Mouse (Mus musculus) spleen, adult 18-20 months (tissue): Measurements from ENCODE around the gene Zfp507.
A peak's percentile ranks its signal among the peaks of the same experiment; 100 is the strongest.

Source experiments
- DNase-seq, 2 experiments: peaks; one replicate each; pipeline ENCODE4 v3.0.0; 2022; ENCODE audit warnings: mixed read lengths in 2 of 2

The Zfp507 gene

DNA sequence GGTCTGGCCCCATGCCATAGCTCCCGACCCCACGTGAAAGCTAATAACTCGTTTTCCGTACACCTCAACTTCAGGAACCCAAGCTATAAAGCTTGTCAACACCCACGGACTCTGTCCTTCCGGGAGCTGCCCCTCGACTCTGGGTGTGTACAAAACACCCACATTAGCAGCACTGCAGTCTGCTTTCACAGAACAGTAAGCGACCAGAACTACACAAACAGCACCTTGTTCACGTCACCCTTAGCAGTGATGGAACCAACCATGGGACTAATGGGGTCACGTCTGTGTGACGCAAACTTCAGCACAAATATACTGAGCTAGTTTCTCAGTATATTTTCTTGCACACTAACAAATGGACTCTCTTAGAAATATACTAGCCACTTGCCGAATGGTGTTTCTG lies 28.7 kb downstream of the Zfp507 start:
- no peak for DNase-seq

DNA sequence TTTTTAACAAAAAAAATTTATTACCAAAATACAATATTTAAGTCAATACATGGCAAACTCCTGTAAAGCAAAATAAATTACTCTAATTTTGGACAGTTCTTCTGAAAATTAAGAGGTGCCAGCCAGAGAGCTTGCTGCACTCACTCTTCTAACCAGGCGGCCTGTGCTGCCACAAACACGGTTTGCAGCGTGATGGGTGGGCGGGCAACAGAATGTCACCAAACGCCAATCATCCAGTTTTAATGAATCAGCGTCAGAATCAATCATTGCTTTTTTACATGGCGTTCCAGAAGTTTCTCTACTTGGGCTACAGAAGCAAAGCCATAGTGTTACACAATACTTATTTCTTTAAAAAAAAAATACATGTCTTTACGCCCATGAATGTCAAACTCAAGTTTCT lies 30.5 kb downstream of the Zfp507 start:
- no peak for DNase-seq

DNA sequence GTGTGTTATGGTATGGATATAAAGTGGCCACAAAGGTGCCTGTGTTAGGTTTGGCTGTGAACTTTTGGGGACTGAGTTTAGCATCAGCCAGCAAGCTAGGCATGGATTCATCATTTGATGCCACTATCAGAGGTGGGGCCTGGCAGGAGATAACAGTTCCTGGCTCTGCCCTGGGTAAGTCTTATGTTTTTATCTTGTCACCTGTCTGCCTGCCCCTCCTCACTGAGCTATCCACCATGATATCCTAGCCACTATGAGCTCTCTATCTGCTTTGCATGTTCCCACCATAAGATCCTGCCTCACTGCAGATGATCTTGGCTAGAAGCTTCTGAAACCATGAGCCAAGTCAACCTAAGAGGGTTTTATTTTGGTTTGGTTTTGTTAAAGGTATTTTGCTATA lies 31.7 kb downstream of the Zfp507 start:
- no peak for DNase-seq

DNA sequence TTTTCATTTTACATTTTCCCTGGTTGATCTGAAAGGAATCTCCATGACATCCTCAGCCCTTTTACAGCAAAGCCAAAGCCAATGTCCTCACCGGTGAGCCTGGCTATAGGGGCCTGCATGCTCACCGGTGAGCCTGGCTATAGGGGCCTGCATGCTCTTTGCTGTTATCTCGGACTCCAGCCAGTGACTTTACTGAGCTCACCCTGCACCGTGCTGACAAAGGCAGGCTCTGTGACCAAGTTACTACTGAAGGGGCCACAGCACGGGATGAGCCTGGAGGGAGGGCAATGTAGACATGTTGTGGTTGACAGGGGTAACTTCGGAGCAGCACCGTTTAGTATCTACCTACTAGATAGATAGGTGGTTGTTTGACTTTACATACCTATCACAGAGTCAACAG lies 32.7 kb downstream of the Zfp507 start:
- DNase-seq = no peak

DNA sequence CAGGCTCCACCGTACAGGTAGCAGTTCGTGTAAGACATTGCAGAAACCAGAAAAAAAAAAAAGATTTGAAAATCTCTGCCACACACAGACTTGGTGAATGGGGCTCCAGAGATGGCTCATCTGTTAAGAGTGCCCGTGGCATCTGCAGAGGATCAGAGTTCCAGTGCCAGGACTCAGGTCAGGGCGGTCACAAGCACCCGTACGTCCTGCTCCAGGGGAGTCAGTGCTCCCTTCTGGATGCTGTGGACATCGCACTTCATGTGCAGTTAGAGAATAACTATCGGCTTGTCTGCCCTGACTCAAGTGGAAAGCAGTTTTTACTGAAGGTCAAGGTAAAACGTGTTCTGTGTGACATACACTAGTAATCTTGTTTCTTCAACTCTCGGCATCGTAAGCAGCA lies 38.3 kb downstream of the Zfp507 start:
- no peak for DNase-seq

DNA sequence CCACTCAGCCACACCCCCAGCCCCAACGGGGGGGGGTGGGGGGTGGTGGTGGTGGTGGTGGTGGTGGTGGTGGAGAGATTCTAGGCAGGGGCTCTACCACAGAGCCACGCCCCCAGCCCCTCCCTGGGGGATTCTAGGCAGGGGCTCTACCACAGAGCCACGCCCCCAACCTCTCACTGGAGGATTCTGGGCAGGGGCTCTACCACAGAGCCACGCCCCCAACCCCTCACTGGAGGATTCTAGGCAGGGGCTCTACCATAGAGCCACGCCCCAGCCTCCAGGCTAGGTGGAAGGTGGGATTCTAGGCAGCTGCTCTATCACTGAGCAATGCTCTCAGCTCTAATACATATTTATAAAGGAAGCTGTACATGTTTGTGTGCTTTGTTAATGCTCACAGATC lies 41.0 kb downstream of the Zfp507 start:
- no peak for DNase-seq

DNA sequence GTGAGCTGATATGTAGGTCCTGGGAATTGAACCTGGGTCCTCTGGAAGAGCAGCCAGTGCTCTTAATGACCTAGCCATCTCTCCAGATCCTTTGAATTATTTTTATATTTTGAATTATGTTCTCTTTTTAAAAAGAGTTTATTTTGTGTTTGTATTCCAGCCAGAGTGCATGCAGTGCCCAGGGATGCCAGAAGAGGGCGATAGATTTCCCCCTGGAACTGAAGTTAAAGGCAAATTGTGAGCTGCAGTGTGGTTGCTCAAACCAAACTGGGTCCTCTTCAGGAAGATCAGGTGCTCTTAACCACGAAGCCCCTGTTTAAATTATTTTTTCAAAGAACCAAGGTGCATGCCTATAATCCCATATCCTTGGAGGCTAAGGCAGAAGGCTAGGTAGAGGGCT lies 43.2 kb downstream of the Zfp507 start:
- DNase-seq = peak in 1 of 2 experiments; percentile 16

DNA sequence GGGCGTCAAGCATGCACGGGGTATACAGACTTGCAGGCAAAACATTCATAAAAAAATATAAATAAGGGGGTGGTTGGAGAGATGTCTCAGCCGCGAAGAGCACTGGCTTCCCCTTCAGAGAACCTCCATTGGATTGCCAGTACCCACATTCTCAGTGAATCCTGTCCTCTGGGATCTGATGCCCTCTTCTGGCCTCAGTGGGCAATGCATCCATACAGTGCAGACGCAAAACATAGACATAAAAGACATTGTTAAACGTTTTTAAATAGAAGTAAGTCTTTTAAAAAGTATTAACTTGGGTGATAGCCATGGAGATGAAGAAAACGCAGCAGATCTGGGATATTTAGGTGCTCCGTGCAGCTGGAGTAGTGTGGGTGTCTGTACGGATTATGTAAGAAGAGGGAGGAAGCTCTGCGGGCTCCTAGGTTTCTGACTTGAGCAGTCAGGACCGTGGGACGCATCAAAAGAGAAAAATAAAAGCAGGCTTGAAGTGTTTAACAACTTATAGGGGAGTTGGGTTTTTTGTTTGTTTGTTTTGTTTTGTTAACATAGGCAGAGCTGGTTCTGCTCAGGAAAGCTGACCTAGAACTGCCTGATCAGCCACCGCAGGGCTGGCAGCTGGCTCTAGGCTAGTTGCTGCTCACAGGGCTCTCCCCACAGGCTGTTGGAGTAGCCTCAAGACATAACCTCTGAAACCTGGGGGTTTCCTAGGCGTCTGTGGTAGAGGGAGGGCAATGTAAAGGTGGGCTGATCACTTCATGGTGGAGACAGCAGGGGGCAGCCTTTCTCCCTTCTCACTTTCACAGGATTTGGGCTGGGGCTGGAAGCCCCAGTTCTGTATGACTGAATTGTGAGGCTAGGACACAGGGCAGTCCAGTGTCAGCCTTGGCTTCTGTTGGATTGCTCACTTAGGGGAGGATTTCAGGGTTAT lies 46.0 kb downstream of the Zfp507 start:
- DNase-seq = peak in 1 of 2 experiments; percentile 32

DNA sequence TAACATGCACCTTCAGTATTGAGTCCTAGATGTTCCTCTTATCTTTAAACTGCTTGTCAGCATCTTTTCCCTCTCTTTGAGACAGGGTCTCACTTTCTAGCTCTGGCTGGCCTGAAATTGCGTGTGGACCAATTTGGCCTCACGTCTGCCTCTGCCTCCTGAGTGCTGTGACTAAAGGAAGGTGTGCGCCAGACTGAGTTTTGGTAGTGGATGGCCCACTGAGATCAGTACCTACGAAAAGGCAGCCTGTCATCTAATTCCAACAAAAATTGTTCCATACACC lies 48.0 kb downstream of the Zfp507 start:
- no peak for DNase-seq

DNA sequence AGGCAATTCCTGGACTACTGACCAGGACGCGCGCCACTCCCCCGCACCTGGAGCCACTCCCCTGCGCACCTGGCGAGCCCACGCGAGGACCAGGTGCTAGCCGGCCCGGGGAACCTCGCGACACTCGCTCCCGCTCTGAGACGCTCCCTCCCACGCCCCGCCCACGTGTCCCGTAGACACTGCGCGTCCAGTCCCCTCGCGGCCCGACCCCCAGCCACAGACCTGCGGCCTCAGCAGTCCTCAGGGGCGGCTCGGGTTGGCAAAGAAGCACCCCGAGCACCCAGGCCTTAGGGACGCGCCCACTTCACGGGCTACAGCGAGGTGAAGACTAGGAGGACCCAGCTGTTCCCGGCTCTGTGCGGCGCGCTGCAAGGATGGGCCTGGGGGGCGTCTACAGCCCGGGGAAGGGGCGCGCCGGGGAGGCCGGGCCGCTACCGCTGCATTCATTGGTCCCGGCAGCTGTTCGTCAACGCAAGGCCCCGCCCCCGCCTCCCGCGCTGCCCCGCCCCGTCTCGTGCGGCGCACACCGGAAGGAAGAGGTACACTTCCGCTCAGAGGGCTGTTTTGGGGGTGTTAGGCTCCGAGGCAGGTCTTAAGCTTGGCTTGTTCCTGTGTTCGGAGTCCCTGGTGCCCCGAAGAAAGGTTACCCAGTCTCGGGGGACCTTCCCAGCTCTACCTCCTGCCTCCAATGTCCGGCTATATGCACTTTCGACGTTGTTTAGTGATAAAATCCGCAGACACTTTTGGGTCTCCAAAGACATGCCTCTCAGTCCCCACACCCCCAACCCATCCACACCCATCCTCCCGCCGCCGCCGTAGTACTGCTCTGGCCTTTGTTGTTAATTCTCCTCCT lies 48.5 kb downstream of the Zfp507 start, which contains the start of gene Dpy19l3:
Gene Dpy19l3, minus strand, starts transcription at position 422 of the 853 bp plus-strand sequence.
- DNase-seq = peak; percentile 88 to 91

DNA sequence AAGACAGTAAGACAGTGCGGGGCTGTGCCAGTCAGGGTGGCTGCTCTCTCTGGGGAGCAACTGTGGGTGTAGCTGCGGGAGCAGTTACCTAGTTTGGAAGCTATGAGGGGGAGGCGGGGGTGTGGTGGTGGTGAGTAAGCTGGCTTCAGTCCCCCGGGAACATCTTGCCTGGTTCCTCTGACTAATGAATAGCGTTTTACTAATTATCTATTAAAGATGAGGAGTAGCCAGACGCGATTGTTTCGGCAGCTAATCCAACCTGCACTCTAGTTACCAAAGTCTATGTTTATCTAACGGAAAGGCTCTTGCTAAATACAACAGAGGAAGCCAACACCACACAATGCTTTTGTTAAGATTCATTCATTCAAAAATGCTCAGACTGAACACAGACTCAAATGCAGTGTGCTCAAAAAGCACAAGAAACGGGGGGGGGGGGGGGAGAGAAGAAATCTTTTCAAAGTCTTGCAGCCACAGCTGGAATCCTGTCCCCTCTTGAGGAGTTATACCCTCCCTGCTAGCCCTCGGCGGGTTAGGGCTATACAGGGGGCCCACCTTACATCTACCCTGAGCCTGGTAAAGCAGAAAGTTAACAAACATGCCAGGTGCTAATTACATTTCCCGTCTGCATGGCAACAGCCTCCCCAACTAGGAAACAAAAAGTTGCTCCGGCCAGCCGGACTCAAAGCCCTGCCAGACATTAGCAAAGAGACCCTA lies 49.3 kb downstream of the Zfp507 start:
- no peak for DNase-seq

DNA sequence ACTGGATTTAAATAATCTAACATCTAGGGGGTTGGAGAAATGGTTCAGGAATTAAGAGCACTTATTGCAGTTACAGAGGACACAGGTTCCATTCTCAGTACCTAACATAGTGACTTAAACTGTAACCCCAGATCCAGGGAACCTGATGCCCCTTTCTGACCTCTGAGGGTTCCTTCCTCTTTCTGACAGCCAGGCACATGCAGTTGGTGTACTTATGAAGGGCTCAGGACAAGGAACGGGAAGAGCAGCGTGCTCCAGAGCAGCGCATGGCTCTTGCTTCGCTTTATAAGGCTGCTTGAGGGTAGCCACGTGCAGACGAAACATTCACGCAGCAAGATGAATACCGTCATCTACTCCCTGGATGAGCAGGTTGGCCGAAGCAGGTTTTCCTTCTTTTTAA lies 51.9 kb downstream of the Zfp507 start:
- no peak for DNase-seq

DNA sequence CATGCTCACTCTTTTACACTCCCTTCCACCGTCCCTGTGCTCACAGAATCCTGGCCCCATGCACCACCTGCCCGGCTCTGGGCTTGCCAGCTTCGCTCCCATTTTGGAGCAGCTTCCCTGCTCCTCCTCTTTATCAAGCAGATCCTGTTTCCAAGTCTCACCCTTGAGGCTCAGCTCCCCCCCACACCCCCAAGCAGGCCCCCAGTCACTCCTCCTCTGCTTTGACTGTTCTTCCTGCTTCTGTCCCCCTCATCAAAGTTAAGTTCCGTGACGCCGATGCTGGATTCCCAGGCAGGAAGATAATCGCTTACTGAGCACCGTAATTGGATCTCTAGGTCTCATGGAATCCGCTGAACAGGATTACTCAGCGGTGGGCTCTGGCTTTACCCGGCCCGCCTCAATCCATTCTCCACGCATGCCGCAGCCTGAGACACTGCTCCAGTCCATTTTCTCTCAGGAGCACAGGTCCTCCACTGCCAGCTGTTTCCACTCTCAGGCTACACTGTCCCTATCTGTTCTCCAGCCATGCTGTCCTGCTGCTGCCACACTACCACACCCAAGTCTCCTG lies 55.3 kb downstream of the Zfp507 start:
- no peak for DNase-seq

DNA sequence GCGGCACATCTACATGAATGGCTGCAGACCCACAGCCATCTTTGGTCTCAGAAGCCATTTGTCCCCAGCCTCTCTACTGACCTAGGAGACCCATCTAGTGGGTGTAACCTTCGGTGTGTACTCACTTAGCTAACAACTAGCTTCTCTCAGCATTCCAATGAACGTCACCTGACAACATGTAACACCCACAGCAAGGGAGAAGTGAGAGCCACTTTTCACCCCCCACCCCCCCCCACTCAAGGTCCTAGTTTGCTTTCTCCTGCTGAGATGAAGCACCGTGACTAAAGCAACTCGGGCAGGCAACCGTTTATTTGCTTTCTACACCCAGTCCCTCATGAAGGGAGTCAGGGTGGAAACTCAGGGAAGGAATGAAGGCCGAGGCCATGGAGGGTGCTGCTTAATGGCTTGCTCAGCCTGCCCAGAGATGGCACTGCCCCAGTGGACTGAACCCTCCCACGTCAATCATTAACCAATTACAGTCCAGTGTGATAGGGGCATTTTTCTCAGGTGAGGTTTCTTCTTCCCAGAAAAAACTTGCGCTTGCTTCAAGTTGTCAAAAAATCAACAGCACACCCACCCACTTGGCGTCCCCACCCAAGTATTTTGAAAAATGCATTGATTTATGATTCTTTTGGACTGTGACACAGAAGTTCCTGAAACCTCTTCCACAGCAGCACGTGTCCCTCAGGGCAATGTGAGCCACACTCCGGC lies 56.0 kb downstream of the Zfp507 start:
- no peak for DNase-seq

DNA sequence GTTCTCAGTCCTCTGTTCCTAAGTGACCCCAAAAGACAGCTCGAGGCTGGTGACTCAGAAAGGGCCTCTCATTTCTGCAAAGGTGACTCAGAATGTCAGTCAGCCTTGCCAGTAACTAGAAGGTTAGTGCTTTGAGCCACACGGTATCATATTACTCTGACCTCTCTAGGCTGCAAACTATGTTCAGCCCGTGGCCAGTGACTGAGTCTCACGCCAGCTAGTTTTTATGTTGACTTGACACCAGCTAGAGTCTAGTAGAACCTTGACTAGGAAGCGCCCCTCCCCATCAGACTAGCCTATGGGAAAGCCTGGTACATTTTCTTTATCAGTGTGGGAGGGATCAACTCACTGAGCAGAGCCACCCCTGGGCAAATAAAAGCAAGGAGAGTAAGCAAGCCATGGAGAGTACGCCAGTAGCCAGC lies 57.5 kb downstream of the Zfp507 start:
- no peak for DNase-seq

DNA sequence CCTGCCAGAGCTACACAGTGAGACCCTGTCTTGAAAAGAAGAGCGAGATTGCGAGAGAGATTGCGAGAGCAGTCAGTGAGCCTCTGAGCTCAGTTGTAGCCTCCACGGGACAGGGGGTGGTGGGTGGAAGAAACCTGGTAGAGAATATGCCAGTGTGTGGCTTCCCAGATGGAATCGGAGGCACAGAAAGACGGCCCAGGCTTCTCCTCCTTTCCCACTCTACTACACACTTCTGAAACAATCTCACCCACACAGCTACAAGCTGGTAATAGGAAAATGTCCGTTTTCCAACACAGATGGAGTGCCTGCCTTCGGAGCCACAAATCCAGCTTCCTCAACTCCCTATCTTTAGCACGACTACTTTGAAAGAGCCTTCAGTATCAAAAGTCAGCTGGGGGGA lies 58.0 kb downstream of the Zfp507 start:
- no peak for DNase-seq

DNA sequence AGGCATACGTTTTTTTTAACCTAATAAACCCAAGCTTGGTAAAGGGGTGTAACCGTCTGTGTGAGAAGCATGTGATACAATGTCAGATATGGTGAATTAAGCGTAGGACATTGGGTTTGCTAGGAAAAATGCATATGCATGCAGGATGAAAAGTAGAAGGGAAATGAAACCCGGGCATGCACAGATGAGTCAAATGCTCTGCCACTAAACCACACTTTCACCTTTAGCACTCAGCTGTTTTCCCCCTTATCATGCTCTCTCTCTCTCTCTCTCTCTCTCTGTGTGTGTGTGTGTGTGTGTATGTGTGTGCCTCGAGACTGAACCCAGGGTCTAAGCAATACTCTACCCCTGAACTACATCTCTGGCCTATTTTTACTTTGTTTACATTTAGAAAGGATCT lies 60.5 kb downstream of the Zfp507 start:
- no peak for DNase-seq

DNA sequence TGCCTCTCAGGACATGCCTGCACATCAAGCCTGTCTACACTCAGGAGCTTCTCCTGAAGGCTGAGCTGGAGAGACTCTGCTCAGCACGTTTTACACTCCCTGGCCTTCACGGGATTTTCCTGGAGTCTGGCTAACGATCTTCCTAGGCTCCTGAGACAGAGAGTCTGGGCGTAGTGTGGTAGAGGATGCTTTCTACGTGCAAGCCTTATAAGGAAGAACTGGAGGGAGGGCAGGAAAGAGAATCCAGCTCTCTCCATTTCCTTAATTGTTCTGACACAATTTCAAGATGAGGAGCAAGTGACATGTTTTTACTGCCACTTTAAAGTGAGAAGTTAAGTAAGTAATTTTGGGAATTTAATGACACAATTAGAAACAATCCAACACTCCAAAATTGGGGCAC lies 60.9 kb downstream of the Zfp507 start:
- DNase-seq = no peak

DNA sequence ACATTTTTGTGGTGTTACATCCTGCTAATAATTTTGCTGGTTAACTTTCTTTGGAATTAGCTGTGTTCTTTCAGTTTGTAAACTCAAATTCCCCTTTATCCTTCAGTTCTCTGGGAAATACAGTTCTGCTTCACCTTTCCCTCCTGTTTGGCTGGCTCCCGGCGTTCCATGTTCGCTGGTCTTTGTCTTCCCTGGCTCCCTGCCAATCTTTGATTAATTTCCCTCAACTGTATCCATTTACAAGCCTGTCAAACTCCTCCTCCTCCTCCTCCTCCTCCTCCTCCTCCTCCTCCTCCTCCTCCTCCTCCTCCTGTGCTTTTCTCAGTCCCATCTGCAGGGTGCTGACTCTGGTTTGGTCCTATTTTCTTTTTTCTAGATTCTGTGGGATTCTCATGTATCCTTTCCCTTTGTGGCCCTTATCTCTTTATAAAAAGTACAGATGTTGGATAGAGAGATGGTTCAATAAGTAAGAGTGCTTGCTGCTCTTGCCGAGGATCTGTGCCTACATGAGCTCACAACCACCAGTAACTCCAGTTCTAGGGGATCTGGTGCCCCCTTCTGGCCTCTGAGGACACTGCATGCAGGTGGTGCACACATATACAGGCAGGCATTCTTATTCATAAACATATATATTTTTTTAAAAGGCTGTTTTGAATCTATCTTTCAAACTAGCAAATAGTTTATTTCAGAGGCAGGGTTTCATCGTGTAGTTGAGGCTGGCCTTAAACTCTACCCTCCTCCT lies 62.1 kb downstream of the Zfp507 start:
- peak in 1 of 2 experiments; percentile 42 for DNase-seq

DNA sequence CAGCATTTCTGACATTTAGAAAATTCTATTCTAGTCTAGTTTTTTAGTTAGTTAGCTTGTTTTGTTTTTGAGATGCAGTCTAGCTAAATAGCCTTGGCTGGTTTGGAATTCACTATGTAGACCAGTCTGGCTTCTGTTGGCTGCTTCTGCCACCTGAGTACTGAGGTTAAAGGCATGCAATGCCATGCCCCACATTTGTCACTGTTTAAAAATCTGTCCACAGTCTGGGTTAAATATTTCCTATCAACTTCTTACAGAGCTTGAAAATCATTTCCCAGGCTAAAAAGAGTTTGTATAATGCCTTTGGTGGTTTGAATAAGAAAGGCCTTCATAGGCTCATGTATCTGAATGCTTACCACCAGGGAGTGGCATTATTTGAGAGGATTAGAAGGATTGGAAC lies 63.9 kb downstream of the Zfp507 start:
- DNase-seq = no peak

DNA sequence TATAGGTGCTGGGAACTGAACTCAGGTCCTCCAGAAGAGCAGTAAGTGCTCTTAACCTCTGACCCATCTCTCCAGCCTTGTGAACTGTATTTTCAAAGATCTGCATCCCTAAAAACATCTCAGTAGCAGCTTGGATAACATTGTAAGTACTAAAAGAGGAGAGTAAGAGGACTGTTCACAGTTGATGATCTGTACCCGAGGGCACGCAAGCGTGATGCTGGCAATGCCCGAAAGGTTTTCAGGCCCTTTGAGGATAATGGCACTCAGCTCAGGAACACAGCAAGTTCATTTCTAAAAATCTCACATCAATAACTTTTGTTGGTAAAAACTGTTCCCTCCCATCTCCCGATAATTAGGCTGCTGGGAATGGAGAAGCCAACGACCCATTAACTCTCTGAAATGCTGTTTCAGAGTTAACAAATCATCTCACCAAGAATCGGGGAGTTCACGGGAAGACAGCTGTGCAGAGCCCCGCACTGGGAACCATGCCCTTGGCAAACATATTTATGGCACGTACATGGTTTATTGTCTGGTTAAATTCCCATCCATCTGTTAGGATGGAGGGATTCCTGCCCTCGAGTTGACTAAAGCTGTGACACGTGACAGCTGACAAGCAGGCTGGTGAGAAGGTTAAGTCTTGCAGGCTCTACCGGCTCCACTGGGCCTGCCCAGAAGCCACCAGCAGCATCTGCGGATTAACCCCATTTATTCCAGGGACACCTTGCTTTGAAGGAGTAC lies 69.3 kb downstream of the Zfp507 start:
- no peak for DNase-seq
